Mouse (Mus musculus): ENCODE data around the gene Rad23b.
"Not testable (repeated sequence)": the region's sequence is repeated elsewhere in the genome, so short reads cannot be mapped to it uniquely, and the experiment has no call there.

The Rad23b gene

GRCm38 (mm10) chr4:55355845-55356244, 6.0 kb downstream of the Rad23b start:
- DNase-seq (ENCODE audit: low spot score): no peak

DNA sequence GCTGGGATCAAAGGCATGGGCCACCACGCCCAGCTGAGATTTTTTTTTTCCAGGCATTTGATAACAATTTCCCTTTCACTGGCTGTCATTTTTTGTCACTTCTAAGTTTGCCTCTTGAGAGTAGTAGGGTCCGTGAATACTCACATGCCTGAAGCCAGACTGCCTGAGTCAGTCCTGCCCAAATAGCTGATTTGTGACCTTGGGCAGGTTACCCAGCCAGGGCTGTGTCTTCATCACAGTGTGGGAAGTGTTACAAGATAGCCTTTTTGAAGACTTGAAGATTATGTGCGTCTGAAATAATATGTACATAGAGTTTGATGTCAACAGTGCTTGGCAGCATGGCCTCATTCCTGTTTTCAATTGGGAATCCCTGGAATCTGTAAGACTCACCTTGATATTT, 6.9 kb downstream of the Rad23b start:
- DNase-seq (ENCODE audit: low spot score): no peak

GRCm38 (mm10) chr4:55363866-55364265, 14.0 kb downstream of the Rad23b start:
- DNase-seq (ENCODE audit: low spot score): no peak

GRCm38 (mm10) chr4:55364374-55364773, 14.5 kb downstream of the Rad23b start:
- DNase-seq (ENCODE audit: low spot score): no peak

- no peak for DNase-seq (ENCODE audit: low spot score)
Measured at GRCm38 (mm10) chr4:55366014-55366413, 16.2 kb downstream of the Rad23b start.

DNA sequence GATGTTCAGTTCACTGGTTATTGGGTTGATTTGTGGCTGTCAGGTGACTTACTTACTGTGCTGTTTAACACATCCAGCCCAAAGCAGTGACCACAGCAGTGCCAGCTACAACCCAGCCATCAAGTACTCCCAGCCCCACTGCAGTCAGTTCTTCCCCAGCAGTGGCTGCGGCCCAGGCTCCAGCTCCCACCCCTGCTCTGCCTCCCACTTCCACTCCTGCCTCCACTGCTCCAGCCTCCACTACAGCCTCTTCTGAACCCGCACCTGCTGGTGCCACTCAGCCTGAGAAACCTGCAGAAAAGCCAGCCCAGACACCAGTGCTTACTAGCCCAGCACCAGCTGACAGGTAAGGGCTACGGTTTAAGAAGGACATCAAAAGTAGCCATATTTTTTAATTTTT, 20.3 kb downstream of the Rad23b start:
- DNase-seq (ENCODE audit: low spot score): no peak

- no peak for DNase-seq (ENCODE audit: low spot score)
Measured at GRCm38 (mm10) chr4:55371355-55371754, 21.5 kb downstream of the Rad23b start.

GRCm38 (mm10) chr4:55382350-55382749, 32.5 kb downstream of the Rad23b start:
- no peak for DNase-seq (ENCODE audit: low spot score)

GRCm38 (mm10) chr4:55386768-55387167, 36.9 kb downstream of the Rad23b start:
- DNase-seq (ENCODE audit: low spot score): no peak

- DNase-seq (ENCODE audit: low spot score): no peak
Measured at GRCm38 (mm10) chr4:55391480-55391879, 41.6 kb downstream of the Rad23b start.

- no peak for DNase-seq (ENCODE audit: low spot score)
Measured at GRCm38 (mm10) chr4:55392445-55392844, 42.6 kb downstream of the Rad23b start.

DNA sequence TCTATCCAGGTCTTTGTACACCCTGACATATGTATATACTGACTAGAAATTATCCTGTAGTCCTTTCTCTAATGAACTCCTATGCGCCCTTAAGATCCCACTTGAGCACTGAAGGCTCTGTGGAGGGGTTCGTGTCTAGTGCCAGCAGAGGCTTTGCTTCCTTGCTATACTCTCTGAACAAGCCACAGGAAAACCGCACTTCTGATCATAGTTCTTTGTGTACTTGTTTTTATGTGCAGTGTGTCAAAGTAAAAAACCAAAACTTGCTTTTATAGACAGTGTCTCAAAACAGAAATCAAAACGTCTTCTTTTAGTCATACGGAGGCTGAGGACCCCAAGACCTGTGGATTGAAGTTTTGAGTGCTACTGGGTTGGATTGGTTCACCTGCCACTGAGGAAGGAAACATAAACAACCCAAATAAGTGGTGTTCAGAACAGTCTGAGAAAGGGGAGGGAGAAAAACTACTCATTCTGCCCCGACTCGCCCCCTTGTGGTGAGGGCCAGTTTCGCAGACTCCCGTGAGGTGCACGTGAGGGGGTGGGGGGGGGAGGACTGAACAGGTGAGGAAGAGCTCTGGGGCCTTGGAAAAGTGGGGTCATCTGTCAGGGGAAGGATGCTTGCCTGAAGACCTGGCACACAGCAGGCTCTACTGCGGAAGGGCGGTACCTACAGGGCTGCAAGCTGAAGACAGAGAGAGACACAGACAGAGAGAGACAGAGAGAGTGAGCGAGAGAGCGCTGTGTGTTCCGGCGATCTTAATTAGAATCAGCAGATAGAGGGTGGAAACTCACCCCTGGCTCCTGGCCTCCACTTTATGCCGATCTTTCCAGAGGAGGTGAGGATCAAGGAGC, 48.3 kb downstream of the Rad23b start:
- no peak for DNase-seq (ENCODE audit: low spot score)

- DNase-seq (ENCODE audit: low spot score): no peak
Measured at GRCm38 (mm10) chr4:55398901-55399300, 49.1 kb downstream of the Rad23b start.

DNA sequence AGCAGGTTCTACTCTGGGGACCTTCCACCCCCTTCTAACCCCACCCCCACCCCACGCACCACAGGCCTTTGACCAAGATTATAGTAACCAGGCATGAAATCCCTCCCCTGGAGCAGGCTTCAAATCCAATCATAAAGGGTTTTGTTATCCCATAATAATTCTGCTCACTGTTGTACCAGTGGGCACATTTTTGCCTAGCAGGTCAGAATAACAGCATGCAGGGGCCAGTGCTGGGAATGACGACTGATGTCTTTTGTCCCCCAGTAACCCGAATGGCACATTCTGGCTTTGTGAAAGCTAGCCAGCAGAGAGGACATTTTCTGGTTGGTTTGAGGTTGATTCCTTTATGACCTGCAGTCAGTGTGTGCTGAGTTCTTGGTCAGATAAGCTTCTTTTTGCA, 55.5 kb downstream of the Rad23b start:
- no peak for DNase-seq (ENCODE audit: low spot score)

- DNase-seq (ENCODE audit: low spot score): no peak
Measured at GRCm38 (mm10) chr4:55406558-55406957, 56.7 kb downstream of the Rad23b start.

- DNase-seq (ENCODE audit: low spot score): no peak
Measured at GRCm38 (mm10) chr4:55408081-55408480, 58.2 kb downstream of the Rad23b start.

DNA sequence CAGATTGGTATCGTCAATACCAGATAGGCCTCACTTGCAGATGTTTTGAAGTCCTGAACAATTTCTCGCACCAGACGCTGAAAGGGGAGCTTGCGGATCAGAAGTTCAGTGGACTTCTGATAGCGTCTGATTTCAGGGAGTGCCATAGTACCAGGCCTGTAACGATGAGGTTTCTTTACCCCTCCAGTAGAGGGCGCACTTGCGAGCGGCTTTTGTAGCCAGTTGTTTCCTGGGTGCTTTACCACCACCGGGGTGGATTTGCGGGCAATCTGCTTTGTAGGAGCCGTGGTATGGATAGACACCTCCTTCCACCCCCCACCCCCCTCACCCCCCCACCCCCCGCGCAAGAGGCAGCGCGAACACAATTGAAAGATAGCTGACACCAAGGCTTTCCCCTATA, 59.2 kb downstream of the Rad23b start:
- DNase-seq (ENCODE audit: low spot score): no peak

DNA sequence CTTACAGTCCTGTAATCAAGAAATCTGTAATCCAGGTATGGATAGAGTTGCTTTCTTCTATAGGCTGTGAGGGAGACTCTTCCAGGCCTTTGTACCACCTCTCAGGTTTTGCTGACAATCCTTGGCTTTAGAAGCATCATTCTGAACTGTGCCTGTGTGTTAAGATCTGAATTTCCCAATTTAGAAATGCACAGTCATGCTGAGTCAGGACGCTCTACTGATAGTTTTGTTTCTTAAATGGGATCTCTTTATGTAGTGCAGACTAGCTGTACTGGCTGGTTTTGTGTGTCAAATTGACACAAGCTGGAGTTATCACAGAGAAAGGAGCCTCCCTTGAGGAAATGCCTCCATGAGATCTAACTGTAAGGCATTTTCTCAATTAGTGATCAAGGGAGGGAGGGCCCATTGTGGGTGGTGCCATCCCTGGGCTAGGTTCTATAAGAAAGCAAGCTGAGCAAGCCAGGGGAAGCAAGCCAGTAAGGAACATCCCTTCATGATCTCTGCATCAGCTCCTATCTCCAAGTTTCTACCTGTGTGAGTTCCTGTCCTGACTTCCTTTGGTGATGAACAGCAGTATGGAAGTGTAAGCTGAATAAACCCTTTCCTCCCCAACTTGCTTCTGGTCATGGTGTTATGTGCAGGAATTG, 59.9 kb downstream of the Rad23b start:
- not testable (repeated sequence) for DNase-seq (ENCODE audit: low spot score)

- no peak for DNase-seq (ENCODE audit: low spot score)
Measured at GRCm38 (mm10) chr4:55415864-55416263, 66.0 kb downstream of the Rad23b start.

- DNase-seq (ENCODE audit: low spot score): no peak
Measured at GRCm38 (mm10) chr4:55426250-55426649, 76.4 kb downstream of the Rad23b start.

Data from spleen, adult 12 weeks (tissue).